Mouse (Mus musculus) kidney, adult 9 months (tissue): ENCODE results near the gene Kif18b.

Experiments
- DNase-seq: peaks from one replicate; pipeline ENCODE4 v3.0.0; 2022

The Kif18b gene

GRCm38 (mm10) chr11:102937529-102938182, 12.7 kb upstream of the Kif18b start:
- DNase-seq, result no peak

- DNase-seq, result no peak
Observed at GRCm38 (mm10) chr11:102936272-102936671, 11.3 kb upstream of the Kif18b start.

DNA sequence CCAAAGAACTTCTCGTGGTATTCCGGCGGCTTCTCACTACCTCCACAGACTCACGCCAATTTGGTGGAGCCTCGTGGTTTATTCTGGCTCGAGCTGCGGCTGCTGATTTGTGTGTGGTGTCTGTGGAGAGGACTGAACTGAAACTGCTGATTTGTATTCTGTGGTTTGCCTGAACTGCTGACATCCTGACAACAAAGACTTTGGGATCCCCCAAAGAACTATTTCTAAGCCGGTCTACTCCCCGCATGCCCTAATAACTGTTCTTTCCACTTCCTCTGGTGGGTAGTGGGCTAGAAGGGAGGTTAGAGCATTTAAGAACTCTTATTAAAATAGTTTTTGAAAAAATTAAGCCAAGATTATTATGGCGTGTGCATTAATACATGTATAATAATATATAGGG, 5.7 kb upstream of the Kif18b start:
- no peak for DNase-seq

DNA sequence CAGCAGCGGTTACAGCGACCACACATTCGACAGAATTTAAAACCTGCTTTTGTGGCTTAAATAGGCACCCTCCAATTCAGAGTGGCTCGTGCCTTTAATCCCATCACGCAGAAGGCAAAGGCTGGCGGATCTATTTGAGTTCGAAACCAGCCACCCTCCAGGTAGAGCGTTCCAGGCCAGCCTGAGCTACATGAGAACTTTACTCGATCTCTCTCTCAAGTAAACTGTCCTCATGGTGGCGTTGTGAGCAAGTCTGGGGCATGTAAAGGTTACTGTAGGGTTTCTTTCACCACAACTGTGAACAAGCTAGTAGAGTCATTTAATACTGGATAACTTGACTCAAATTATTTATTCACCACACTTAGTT, 410 bp upstream of the Kif18b start:
- no peak for DNase-seq

DNA sequence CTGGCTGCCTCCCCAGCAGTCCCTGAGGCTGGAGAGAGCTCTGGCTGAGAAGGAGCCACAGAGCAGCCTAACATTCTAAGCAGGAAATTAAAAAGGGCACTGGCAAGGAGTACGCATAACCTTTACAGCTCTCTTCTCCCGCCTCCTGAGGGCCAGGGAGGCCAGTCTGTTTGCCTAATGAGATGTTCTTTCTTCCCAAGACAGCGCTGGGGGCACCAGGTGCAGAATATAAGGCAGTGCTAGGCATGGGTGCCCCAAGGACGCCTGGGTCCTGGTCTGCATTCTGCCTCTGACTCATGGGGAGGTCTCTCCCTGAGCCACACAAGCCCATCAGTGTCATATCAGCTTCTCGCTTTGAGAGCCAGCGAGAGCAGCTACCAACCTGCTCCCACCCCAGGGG, 3.4 kb downstream of the Kif18b start:
- DNase-seq, result no peak

- DNase-seq, result no peak
Observed at GRCm38 (mm10) chr11:102918077-102918476, 6.8 kb downstream of the Kif18b start.

DNA sequence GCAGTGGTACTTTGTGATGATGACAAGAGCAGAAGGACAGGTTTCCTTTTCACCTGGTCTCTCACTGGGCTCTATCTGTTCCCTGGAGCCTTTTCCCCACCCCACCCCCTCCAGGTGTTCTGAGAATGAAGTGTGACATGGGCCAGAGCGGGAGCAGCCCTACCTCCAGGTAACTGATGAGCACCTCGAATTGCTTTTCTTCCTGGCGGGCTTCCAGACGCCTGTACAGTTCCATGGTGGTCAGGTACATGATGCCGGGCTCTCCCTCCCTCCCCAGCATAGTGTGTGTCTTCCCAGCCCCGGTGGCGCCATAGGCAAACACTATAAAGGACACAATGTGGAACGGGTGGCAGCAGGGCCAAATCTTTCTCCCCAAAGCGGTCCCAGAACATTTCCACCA, 9.5 kb downstream of the Kif18b start:
- no peak for DNase-seq

- no peak for DNase-seq
Observed at GRCm38 (mm10) chr11:102911376-102911775, 13.5 kb downstream of the Kif18b start.

- no peak for DNase-seq
Observed at GRCm38 (mm10) chr11:102903654-102904053, 21.3 kb downstream of the Kif18b start.

DNA sequence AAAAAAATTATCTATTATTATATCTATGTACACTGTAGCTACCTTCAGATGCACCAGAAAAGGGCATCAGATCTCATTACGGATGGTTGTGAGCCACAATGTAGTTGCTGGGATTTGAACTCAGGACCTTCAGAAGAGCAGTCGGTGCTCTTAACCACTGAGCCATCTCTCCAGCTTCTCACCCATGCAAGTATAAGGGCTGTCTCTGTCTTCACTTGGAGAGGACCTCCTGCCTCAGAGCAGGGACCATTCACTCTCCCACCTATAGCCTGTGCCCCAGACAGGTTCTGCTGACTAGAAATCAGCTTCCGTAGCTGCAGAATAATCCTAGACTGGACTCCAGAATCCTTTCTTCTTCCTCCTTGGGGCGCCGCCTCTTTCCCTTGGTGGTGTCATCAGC, 22.8 kb downstream of the Kif18b start:
- DNase-seq, result no peak

DNA sequence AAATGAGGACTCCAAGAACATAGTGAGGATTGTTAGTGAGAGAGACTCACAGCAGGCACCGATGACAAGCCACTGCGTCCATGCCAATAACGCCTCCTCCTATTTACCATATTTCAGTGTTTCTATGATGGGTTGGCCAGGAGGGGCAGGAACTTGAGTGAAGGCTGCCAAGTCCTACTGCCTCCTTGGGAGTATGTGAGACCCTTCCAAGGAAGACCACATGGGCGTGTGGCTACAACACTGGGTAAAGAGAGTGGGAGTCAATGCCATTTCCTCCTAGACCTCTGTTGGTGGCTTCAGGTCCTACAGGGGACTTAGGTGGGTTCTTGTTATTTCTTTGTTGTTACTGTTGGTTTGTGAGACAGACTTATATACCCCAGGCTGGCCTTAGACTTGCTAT, 23.7 kb downstream of the Kif18b start:
- DNase-seq, result no peak

- DNase-seq, result peak; percentile 73
Observed at GRCm38 (mm10) chr11:102900763-102901162, 24.2 kb downstream of the Kif18b start, which contains the start of gene Gfap. Gene Gfap (minus strand): TSS chr11:102900912.

DNA sequence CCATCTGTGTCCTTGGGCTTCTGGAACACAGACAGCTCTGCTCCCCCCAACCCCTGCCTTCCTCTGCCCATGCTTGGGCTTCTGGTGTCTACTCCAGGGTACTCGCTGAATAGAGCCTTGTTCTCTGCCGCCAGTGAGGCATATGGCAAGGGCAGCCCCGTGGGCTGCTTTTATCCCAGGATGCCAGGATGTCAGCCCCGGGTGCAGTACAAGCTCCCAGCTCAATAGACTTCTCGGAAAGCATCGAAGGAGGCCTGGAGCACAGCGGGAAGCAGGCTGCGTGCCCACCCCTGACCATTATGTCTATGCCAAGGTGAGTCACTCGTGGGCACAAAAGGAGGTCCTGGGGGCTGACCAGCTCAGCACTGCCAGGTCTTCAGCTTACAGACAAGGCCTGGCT, 26.5 kb downstream of the Kif18b start:
- no peak for DNase-seq

GRCm38 (mm10) chr11:102896641-102897040, 28.3 kb downstream of the Kif18b start:
- no peak for DNase-seq

- DNase-seq, result no peak
Observed at GRCm38 (mm10) chr11:102895779-102896178, 29.1 kb downstream of the Kif18b start.

- no peak for DNase-seq
Observed at GRCm38 (mm10) chr11:102894716-102895115, 30.2 kb downstream of the Kif18b start.

DNA sequence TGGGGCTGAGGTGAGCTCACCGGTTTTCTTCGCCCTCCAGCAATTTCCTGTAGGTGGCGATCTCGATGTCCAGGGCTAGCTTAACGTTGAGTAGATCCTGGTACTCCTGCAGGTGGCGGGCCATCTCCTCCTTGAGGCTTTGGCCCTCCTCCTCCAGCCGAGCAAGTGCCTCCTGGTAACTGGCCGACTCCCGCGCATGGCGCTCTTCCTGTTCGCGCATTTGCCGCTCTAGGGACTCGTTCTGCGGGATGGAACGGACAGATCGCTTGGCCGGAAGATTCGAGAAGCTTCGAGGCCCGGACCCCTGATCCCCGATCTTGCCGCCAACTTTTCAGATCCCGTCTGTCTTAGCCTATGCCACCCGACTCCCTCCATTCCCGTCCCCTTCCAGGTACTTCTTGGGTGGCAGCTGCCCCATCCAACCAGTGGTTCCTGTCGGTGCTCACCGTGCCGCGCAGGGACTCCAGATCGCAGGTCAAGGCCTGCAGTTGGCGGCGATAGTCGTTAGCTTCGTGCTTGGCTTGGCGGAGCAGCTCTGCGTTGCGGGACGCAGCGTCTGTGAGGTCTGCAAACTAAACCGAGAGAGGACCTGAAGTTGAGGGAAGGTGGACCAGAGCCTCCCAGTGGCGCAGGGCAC, 31.8 kb downstream of the Kif18b start:
- peak; percentile 87 for DNase-seq

DNA sequence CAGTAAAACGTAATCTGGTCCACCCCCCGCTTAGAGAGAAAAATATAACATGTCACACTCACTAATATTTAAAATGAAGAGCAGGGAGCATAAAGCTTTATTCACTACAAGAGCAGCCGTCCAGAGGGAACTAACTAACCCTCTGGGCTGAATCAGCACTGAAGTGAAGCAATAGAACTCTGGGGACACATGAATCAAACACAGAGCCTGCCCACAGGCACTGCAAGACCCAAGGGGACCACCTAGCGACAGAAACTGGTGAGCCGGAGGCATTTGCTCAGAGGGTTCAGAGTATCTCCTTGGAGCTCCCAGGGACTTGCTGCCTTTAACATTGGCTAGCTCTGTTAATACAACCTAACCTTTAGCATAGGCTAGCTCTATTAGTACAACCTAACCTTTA, 34.8 kb downstream of the Kif18b start:
- DNase-seq, result no peak

GRCm38 (mm10) chr11:102888135-102888534, 36.8 kb downstream of the Kif18b start:
- no peak for DNase-seq

DNA sequence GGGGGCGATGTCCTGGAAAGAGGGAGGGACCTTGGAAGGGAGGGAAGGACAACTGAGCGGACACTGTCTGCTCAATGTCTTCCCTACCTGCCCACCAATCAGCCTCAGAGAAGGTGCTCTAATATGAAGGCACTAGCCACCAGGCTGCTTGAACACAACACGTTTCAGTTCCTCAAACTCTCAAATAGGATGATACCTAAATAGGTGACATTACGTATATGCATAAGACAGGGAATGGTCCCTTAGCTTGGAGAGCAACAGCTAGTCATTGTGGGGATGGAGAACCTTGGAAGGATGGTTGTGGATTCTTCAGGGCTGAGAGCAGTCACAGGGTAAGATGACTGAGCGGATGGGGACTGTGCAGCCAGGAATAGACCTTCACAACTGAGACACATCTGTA, 37.5 kb downstream of the Kif18b start:
- no peak for DNase-seq

DNA sequence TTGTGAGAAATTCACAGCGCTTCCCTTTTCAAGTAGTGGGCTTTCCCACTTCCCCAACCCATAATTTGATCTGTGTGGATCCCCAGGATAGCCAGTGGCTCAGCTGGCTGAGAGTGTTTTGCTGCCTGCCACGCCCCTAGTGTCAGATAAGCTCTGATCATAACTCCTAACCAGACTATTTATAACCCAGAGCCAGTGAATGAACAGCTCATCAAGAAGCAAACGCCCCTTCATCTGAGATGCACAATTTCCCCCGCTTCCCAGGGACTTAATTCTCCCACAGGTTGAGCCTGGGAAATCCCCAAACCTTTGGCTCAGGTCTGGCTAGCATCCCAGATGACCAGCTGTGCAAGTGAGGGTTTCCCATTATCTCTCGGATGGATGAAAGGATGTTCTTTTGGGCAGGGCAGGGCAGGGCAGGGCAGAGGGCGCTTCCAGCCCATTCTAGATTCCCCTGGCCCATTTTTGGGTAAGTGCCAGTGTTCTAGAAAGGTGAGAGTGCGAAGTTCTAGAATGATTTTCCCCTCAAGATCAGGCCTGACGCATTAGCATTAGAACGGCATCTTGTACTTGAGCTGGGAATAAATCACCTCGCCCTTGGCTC, 40.2 kb downstream of the Kif18b start, which contains the start of gene Fam187a:
Fam187a (plus strand) TSS at position 554 of the 604 bp plus-strand sequence.
- DNase-seq, result no peak

DNA sequence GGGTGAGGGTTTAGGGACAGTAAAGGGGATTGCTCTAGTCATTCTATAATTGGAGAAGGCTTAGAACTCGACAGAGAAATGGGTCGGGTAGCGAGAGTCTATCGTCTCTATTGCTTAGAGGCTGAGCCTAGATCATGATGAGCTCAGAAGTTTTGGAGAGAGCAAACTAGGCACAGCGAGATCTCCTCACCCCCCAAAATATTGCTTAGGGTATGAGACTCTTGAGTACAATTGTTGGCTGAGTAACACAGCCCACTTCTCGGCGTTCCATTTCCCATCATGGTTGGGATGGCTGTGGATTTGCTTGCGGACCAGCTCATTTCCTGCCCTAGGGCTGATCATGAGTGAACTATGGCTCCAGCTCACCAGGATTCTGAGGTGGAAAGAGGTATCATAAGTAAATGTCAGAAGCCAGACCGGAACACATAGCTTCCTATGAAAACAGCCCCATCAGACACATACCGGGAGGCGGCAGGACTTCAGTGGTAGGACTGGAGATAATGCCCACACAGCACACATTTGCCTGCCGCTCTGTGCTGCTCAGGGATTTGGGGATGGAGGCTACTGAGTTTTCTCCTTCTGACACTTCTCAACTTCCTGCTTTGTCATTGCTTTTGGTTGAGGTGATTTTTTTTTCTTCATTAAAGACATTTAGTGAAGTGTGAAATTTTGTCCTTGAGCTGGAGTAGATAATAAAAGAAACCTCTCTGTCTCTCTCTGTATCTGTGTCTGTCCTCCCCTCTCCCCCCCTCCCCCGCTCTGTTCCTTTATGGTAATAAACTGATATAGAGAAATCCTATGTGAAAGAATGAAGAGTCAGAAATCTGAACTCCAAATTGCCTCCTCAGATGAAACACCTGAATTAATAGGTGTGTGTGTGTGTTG, 43.4 kb downstream of the Kif18b start:
- DNase-seq, result no peak

DNA sequence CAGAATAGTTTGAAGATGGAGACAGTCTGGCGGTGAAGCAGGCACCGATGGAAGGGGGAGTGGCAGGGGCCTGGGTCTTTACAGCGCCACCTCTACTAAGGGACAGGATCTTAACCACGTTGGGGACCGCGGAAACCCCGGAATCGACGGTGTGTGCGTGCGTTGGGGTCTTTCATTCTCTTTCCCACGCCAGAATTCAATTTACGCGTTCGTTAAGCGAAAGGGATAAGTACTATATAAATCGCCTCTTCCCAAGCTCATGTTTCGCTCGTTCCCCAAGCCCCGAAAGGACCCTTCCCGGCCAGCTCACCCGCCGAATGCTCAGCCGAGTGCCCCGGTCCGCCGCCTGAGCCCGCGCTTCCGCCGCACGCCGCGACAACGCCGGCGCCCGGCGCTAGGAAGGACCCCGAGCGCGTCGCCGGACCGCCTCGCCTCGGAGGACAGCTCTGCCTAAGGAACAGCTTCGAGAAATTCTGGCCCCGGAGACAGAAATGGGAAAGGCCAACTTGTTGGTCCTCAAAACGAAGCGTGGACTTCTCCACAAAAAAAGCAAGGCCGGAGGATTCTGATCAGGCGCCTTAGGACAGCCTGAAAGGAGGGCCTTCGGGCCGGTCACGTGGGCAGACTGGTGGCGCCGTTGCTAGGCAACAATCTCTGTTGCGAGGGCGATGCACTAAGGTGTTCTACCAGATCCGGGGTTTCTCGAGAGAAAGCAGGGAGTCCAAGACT, 44.2 kb downstream of the Kif18b start, which contains the start of the genes Eftud2 and Ccdc103:
Eftud2 (minus strand) TSS at position 401 of the 729 bp plus-strand sequence.
Ccdc103 (plus strand) TSS at position 620 of the 729 bp plus-strand sequence.
- DNase-seq, result peak; percentile 95
